Mouse (Mus musculus): Measurements from ENCODE around the gene Plekhf1. TPM values are rescaled to one million over a fixed set of nuclear protein-coding genes. Genes with fewer than 3 reads are reported as not detected.

Gene Plekhf1
- polyA plus RNA-seq, 1 experiment from 2014 or later: 0.77 TPM

DNA sequence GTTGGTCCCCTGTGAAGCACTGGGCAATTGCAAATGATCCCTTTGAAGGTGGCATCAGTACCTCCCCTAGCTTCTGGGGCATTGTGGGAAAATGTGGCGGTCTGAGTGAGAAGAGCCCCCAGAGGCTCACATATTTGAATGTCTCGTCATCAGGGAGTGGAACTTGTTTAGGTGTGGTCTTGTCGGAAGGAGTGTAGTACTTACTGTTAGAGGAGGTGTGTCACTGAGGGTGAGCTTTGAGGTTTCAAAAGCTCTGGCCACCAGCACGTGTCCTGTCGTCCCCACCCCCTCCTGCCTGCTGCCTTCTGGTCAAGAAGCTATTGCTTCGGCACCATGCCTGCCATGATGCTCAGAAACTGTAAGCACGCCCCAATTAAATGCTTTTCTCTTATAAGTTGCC, 12.5 kb downstream of the Plekhf1 start:
- Histone ChIP-seq H3K9me3 (no peaks in the 10 kb centered on the region), H3K4me2 (no peak overlapping the region), H3K27ac (no peak overlapping the region), H3K36me3 (no peaks in the 10 kb centered on the region), H3K4me3 (no peak overlapping the region), H3K27me3 (no peaks in the 10 kb centered on the region), H3K9ac (no peak overlapping the region), H3K4me1 (replicated peaks) (0 out of 2 replicates have a peak, but pooled peaks cover 3% of the 10 kb centered on the region)
- ATAC-seq (ENCODE audit: low FRiP score): no peak
- 74% methylated on average over 7 of the region's 7 CpGs for WGBS

- H3K4me2 ChIP-seq: no peak overlapping the region
- no peak overlapping the region for H3K4me3 ChIP-seq
- H3K27me3 ChIP-seq: no peaks in the 10 kb centered on the region
- H3K27ac ChIP-seq: no peak overlapping the region
- no peaks in the 10 kb centered on the region for H3K36me3 ChIP-seq
- 65% methylated on average over 5 of the region's 5 CpGs for WGBS
- ATAC-seq (ENCODE audit: low FRiP score): no peak
- H3K9ac ChIP-seq: no peak overlapping the region
- 0 out of 2 replicates have a peak, but pooled peaks cover 3% of the 10 kb centered on the region for H3K4me1 ChIP-seq (replicated peaks)
- no peaks in the 10 kb centered on the region for H3K9me3 ChIP-seq
Measured at GRCm38 (mm10) chr7:38214473-38215214, 13.2 kb downstream of the Plekhf1 start.

DNA sequence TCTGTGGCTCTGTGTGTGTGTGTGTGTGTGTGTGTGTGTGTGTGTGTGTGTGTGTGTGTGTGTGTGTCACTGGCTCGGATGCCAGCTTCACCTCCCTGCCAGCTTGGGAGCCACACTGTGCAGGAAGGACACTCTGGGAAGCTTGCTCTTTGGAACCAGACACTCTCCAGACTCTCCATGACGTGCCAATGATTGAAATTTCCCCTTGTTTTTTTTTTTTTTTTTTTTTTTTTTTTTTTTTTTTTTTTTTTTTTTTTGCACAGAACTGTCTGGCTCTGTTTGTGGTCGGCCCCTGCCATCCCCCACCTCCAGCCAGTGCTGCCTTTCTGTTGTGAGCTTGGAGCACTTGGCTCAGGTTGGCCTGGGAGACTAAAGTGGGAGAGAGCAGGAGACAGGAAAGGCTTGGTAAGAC, 15.2 kb downstream of the Plekhf1 start:
- no peak for ATAC-seq (ENCODE audit: low FRiP score)
- H3K4me2 ChIP-seq: no peak overlapping the region
- no peaks in the 10 kb centered on the region for H3K9me3 ChIP-seq
- WGBS: 44% methylated on average over 2 of the region's 3 CpGs
- no peaks in the 10 kb centered on the region for H3K27me3 ChIP-seq
- 0 out of 2 replicates have a peak, but pooled peaks cover 3% of the 10 kb centered on the region for H3K4me1 ChIP-seq (replicated peaks)
- H3K36me3 ChIP-seq: no peaks in the 10 kb centered on the region
- no peak overlapping the region for H3K27ac ChIP-seq
- H3K9ac ChIP-seq: no peak overlapping the region
- H3K4me3 ChIP-seq: no peak overlapping the region

- no peaks in the 10 kb centered on the region for H3K36me3 ChIP-seq
- no peaks in the 10 kb centered on the region for H3K4me1 ChIP-seq (replicated peaks)
- H3K4me2 ChIP-seq: no peak overlapping the region
- 77% methylated on average over 11 of the region's 11 CpGs for WGBS
- H3K4me3 ChIP-seq: no peak overlapping the region
- no peak for ATAC-seq (ENCODE audit: low FRiP score)
- no peaks in the 10 kb centered on the region for H3K27me3 ChIP-seq
- H3K9ac ChIP-seq: no peak overlapping the region
- no peaks in the 10 kb centered on the region for H3K9me3 ChIP-seq
- H3K27ac ChIP-seq: no peak overlapping the region
Measured at GRCm38 (mm10) chr7:38209478-38210152, 18.2 kb downstream of the Plekhf1 start.

GRCm38 (mm10) chr7:38208969-38209368, 18.8 kb downstream of the Plekhf1 start:
- H3K27ac ChIP-seq: no peak overlapping the region
- no peaks in the 10 kb centered on the region for H3K27me3 ChIP-seq
- no peak overlapping the region for H3K4me3 ChIP-seq
- no peak overlapping the region for H3K9ac ChIP-seq
- 72% methylated on average over 3 of the region's 3 CpGs for WGBS
- H3K36me3 ChIP-seq: no peaks in the 10 kb centered on the region
- H3K9me3 ChIP-seq: no peaks in the 10 kb centered on the region
- no peaks in the 10 kb centered on the region for H3K4me1 ChIP-seq (replicated peaks)
- H3K4me2 ChIP-seq: no peak overlapping the region
- ATAC-seq (ENCODE audit: low FRiP score): no peak

GRCm38 (mm10) chr7:38206564-38206963, 21.3 kb downstream of the Plekhf1 start:
- H3K9ac ChIP-seq: no peak overlapping the region
- ATAC-seq (ENCODE audit: low FRiP score): no peak
- H3K9me3 ChIP-seq: no peaks in the 10 kb centered on the region
- H3K4me3 ChIP-seq: no peak overlapping the region
- no peaks in the 10 kb centered on the region for H3K36me3 ChIP-seq
- no peaks in the 10 kb centered on the region for H3K27me3 ChIP-seq
- no peak overlapping the region for H3K27ac ChIP-seq
- no peak overlapping the region for H3K4me2 ChIP-seq
- 83% methylated on average over 3 of the region's 3 CpGs for WGBS
- H3K4me1 ChIP-seq (replicated peaks): no peaks in the 10 kb centered on the region

GRCm38 (mm10) chr7:38205801-38206200, 22.0 kb downstream of the Plekhf1 start:
- Histone ChIP-seq H3K4me3 (no peak overlapping the region), H3K9ac (no peak overlapping the region), H3K27ac (no peak overlapping the region), H3K27me3 (no peaks in the 10 kb centered on the region), H3K4me1 (replicated peaks) (0 out of 2 replicates have a peak, but pooled peaks cover under 1% of the 10 kb centered on the region), H3K9me3 (no peaks in the 10 kb centered on the region), H3K36me3 (no peaks in the 10 kb centered on the region), H3K4me2 (no peak overlapping the region)
- 31% methylated on average over 2 of the region's 2 CpGs for WGBS
- no peak for ATAC-seq (ENCODE audit: low FRiP score)

DNA sequence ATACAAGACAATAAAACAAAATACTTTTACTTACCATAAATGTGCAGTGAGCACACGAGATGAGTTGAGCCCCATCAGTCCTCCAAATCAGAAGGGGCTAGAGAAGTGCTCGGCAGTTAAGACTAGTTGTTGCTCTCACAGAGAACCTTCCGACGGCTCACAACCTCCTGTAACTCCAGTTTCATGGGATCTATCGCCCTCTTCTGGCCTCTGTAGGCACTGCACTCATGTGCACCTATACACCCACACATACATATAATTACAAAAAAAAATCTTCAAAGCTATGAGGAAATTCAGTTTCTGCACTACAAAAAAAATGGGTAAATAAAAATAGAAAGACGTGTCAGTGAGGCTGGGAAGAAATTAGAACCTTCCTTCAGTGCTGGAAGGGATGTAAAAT, 23.5 kb downstream of the Plekhf1 start:
- Histone ChIP-seq H3K9me3 (no peaks in the 10 kb centered on the region), H3K27ac (no peak overlapping the region), H3K9ac (no peak overlapping the region), H3K27me3 (no peaks in the 10 kb centered on the region), H3K4me1 (replicated peaks) (peaks cover 6% of the 10 kb centered on the region; the same call in 1 of the 2 replicates), H3K36me3 (no peaks in the 10 kb centered on the region), H3K4me3 (no peak overlapping the region), H3K4me2 (no peak overlapping the region)
- 92% methylated on average over 6 of the region's 6 CpGs for WGBS
- no peak for ATAC-seq (ENCODE audit: low FRiP score)

GRCm38 (mm10) chr7:38201290-38201658, 26.5 kb downstream of the Plekhf1 start:
- Histone ChIP-seq H3K4me2 (peak overlapping the region; percentile 60; the same call in 1 of the 2 replicates), H3K9ac (no peak overlapping the region; the same call in 1 of the 2 replicates), H3K9me3 (no peaks in the 10 kb centered on the region), H3K27me3 (no peaks in the 10 kb centered on the region), H3K4me1 (replicated peaks) (peaks cover 6% of the 10 kb centered on the region; the same call in 1 of the 2 replicates), H3K27ac (no peak overlapping the region; the same call in 1 of the 2 replicates), H3K36me3 (peaks cover 4% of the 10 kb centered on the region; the same call in 1 of the 2 replicates), H3K4me3 (0 out of 2 replicates have a peak overlapping the region, but pooled peaks have one; percentile 35)
- ATAC-seq (ENCODE audit: low FRiP score): peak; percentile 60
- 58% methylated on average over 3 of the region's 3 CpGs for WGBS

GRCm38 (mm10) chr7:38200606-38201289, 27.1 kb downstream of the Plekhf1 start:
- Histone ChIP-seq H3K9ac (peak overlapping the region; percentile 71), H3K4me2 (peak overlapping the region; percentile 60), H3K9me3 (no peaks in the 10 kb centered on the region), H3K4me3 (peak overlapping the region; percentile 35), H3K4me1 (replicated peaks) (peaks cover 6% of the 10 kb centered on the region; the same call in 1 of the 2 replicates), H3K36me3 (peaks cover 8% of the 10 kb centered on the region; the same call in 1 of the 2 replicates), H3K27ac (peak overlapping the region; percentile 66), H3K27me3 (no peaks in the 10 kb centered on the region)
- peak; percentile 92 for ATAC-seq (ENCODE audit: low FRiP score)
- 2% methylated on average over 28 of the region's 28 CpGs for WGBS

GRCm38 (mm10) chr7:38199907-38200605, 27.8 kb downstream of the Plekhf1 start:
- Histone ChIP-seq H3K4me3 (peak overlapping the region; percentile 35; the same call in 1 of the 2 replicates), H3K4me1 (replicated peaks) (peaks cover 6% of the 10 kb centered on the region; the same call in 1 of the 2 replicates), H3K27me3 (no peaks in the 10 kb centered on the region), H3K9ac (peak overlapping the region; percentile 71; the same call in 1 of the 2 replicates), H3K27ac (peak overlapping the region; percentile 66), H3K4me2 (peak overlapping the region; percentile 60), H3K36me3 (peaks cover 14% of the 10 kb centered on the region), H3K9me3 (no peaks in the 10 kb centered on the region)
- ATAC-seq (ENCODE audit: low FRiP score): no peak
- 69% methylated on average over 8 of the region's 8 CpGs for WGBS

Measured in hindbrain, embryonic 13.5 days (tissue).